In genomic region chr3:86659326-86659725, GRCm38 (mm10) we compare ENCODE assay signal across 28 mouse cellular contexts.
"Had no signal": no experiment of that assay in that cellular context is flagged by ENCODE, and none has a peak within 500 bp of the region (broad histone marks: within the 10 kb centered on the region; RNA-seq: fewer than 3 reads in every experiment).

No protein-coding gene starts in this region.

- H3K36me3 ChIP-seq: heart, embryonic 10.5 days; heart, embryonic 12.5 days; hindbrain, embryonic 10.5 days; hindbrain, embryonic 12.5 days; intestine, embryonic 15.5 days; kidney, embryonic 15.5 days; limb, embryonic 10.5 days; limb, embryonic 12.5 days; liver, embryonic 13.5 days had no signal

- H3K9me3 ChIP-seq: heart, embryonic 10.5 days; heart, embryonic 12.5 days; hindbrain, embryonic 10.5 days; hindbrain, embryonic 12.5 days; intestine, embryonic 15.5 days; kidney, embryonic 15.5 days; limb, embryonic 10.5 days; limb, embryonic 12.5 days; liver, embryonic 13.5 days had no signal

- H3K4me3 ChIP-seq: gastrocnemius, adult 2 months; heart, embryonic 10.5 days; heart, embryonic 12.5 days; hindbrain, embryonic 10.5 days; hindbrain, embryonic 12.5 days; intestine, embryonic 15.5 days; kidney, embryonic 15.5 days; limb, embryonic 10.5 days; limb, embryonic 12.5 days; liver, embryonic 13.5 days had no signal

- DNase-seq: gastrocnemius, adult 2 months; gastrocnemius, postnatal 10 days; gastrocnemius, postnatal 25 days; heart, adult 18-20 months; heart, postnatal 10 days; heart, postnatal 4 days; kidney, adult 11 months; kidney, adult 2 months; kidney, adult 9 months; kidney, postnatal 14 days; kidney, postnatal 36 days; layer of hippocampus, adult 9-11 months; layer of hippocampus, postnatal 36 days; liver; liver, embryonic 13.5 days had no signal

- H3K9ac ChIP-seq: heart, embryonic 12.5 days; hindbrain, embryonic 12.5 days; hindbrain, embryonic 14.5 days; intestine, embryonic 15.5 days; kidney, embryonic 15.5 days; limb, embryonic 12.5 days; liver, embryonic 13.5 days had no signal

- ATAC-seq: hindbrain, embryonic 16.5 days; inflammation-experienced regulatory T-cells, adult 6 months; intestine, embryonic 15.5 days had no signal

- H3K27me3 ChIP-seq: heart, embryonic 12.5 days; hindbrain, embryonic 12.5 days; intestine, embryonic 15.5 days; kidney, embryonic 15.5 days; limb, embryonic 12.5 days; liver, embryonic 13.5 days had no signal

- H3K4me2 ChIP-seq: heart, embryonic 12.5 days; hindbrain, embryonic 12.5 days; hindbrain, embryonic 14.5 days; intestine, embryonic 15.5 days; kidney, embryonic 15.5 days; limb, embryonic 12.5 days; liver, embryonic 11.5 days; liver, embryonic 13.5 days had no signal

- H3K4me1 ChIP-seq: heart, embryonic 10.5 days; heart, embryonic 12.5 days; hindbrain, embryonic 10.5 days; hindbrain, embryonic 12.5 days; intestine, embryonic 15.5 days; kidney, embryonic 15.5 days; limb, embryonic 12.5 days; liver, embryonic 13.5 days had no signal

- H3K27ac ChIP-seq: gastrocnemius, adult 2 months; heart, embryonic 10.5 days; hindbrain, embryonic 10.5 days; hindbrain, embryonic 12.5 days; hindbrain, embryonic 14.5 days; intestine, embryonic 15.5 days; kidney, embryonic 15.5 days; kidney, postnatal 0 days; limb, embryonic 10.5 days; limb, embryonic 12.5 days; liver, embryonic 13.5 days had no signal
